In genomic region chr6:38926135-38926962, GRCm38 (mm10) we compare ENCODE assay signal across 8 mouse cellular contexts. TPM values are rescaled to one million over a fixed set of nuclear protein-coding genes. Genes with fewer than 3 reads are reported as not detected.
DNase-seq lines count a peak whose midpoint lies in the region; ATAC-seq and TF ChIP-seq lines count a peak whose summit lies in the region.

No protein-coding gene starts in this region.

- no peak overlapping the region for H3K9ac ChIP-seq in intestine, postnatal 0 days (ENCODE audit: low read depth, low read length)

- no peaks in the 10 kb centered on the region; the same call in 1 of the 2 replicates for H3K9me3 ChIP-seq in intestine, postnatal 0 days (ENCODE audit: control insufficient read depth)

- DNase-seq in cerebellum, postnatal 14 days, result peak; percentile 33 to 36
- no peak for DNase-seq in cerebellum, adult 11-12 months
- DNase-seq in 3134 (ENCODE audit: extremely low read depth, insufficient read length, low spot score), result peak; percentile 20
- DNase-seq in embryo, embryonic 11 days, result peak; percentile 67
- peak; percentile 50 for DNase-seq in retina, embryonic 14.5 days (ENCODE audit: low spot score)
- no peak for DNase-seq in right cerebral cortex, postnatal 4 days

- no peak overlapping the region for H3K4me3 ChIP-seq in intestine, postnatal 0 days (ENCODE audit: low read depth, low read length)

- peaks cover 6% of the 10 kb centered on the region; the same call in 1 of the 2 replicates for H3K4me1 ChIP-seq in intestine, postnatal 0 days (replicated peaks; ENCODE audit: control insufficient read depth, insufficient read depth, low read length)

- no peak overlapping the region for H3K27ac ChIP-seq in intestine, postnatal 0 days (ENCODE audit: low read depth, low read length)

- H3K4me2 ChIP-seq in intestine, postnatal 0 days (replicated peaks; ENCODE audit: low read depth), result peak overlapping the region; percentile 37

- WGBS in intestine, postnatal 0 days, result 57% methylated on average over 28 of the region's 28 CpGs

- no peak for TF ChIP-seq CTCF in intestine, postnatal 0 days (IDR thresholded peaks at IDR 0.05; ENCODE audit: low read depth)

- H3K27me3 ChIP-seq in intestine, postnatal 0 days (replicated peaks; ENCODE audit: control insufficient read depth, insufficient read depth, low read length), result no peaks in the 10 kb centered on the region

- no peaks in the 10 kb centered on the region for H3K36me3 ChIP-seq in intestine, postnatal 0 days (ENCODE audit: control insufficient read depth, insufficient read depth)

- no peak for ATAC-seq in intestine, postnatal 0 days
- ATAC-seq in monocyte, adult 5-6 weeks (replicated peaks; ENCODE audit: insufficient number of reproducible peaks, low FRiP score, low TSS enrichment, poor library complexity, severe bottlenecking), result no peak

RNA-seq across cellular contexts. Expression of gene Hipk2, which starts 50.4 kb away (rescaled TPM):
- 12.0 and 15.4 TPM in 2 replicates for polyA plus RNA-seq in intestine, postnatal 0 days (2015; fragmentation: Nextera tagmentation; extraction: Ambion mirVana)
- 12.4 to 19.1 TPM (median 13.0 TPM) in 3 replicates for total RNA-seq in monocyte, adult 5-6 weeks (2017)

RNA-seq across cellular contexts. Expression of gene Tbxas1, which starts 51.1 kb away (rescaled TPM):
- polyA plus RNA-seq in intestine, postnatal 0 days (2015; fragmentation: Nextera tagmentation; extraction: Ambion mirVana), result 2.1 and 2.9 TPM in 2 replicates
- total RNA-seq in monocyte, adult 5-6 weeks (2017), result 10.7 to 19.2 TPM (median 18.1 TPM) in 3 replicates

Comparison
In these comparisons a context has a peak if more than half of its experiments do, and no peak if none do; other contexts are left out.
1. DNase-seq: peak in cerebellum, postnatal 14 days (2 of 2), 3134 (single experiment), embryo, embryonic 11 days (single experiment) and retina, embryonic 14.5 days (single experiment); none in cerebellum, adult 11-12 months (single experiment) and right cerebral cortex, postnatal 4 days (single experiment).